Mouse (Mus musculus): ENCODE data around the gene Atp10a. TPM values are rescaled to one million over a fixed set of nuclear protein-coding genes. Genes with fewer than 3 reads are reported as not detected.
A peak's percentile ranks its signal among the peaks of the same experiment; 100 is the strongest.

Atp10a gene
- polyA plus RNA-seq, 2 experiments: 3.0 to 6.6 TPM

GRCm38 (mm10) chr7:58657913-58658789 lies 2.2 kb downstream of the Atp10a start:
- Histone ChIP-seq H3K4me2 (replicated peaks; ENCODE audit: low read depth, low read length, severe bottlenecking) (peak overlapping the region; percentile 93), H3K9me3 (ENCODE audit: control insufficient read depth, low read length) (no peaks in the 10 kb centered on the region), H3K27me3 (ENCODE audit: control insufficient read depth, insufficient read depth, low read length) (no peaks in the 10 kb centered on the region), H3K36me3 (ENCODE audit: control insufficient read depth, insufficient read depth, low read length) (no peaks in the 10 kb centered on the region), H3K9ac (ENCODE audit: low read depth, low read length, severe bottlenecking) (peak overlapping the region; percentile 75), H3K4me1 (ENCODE audit: control insufficient read depth, insufficient read depth, low read length) (peaks cover 4% of the 10 kb centered on the region; the same call in 1 of the 2 replicates), H3K27ac (replicated peaks; ENCODE audit: low read depth, low read length) (peak overlapping the region; percentile 55; the same call in 1 of the 2 replicates), H3K4me3 (replicated peaks; ENCODE audit: low read length) (peak overlapping the region; percentile 75)
- WGBS: under 1% methylated on average over 54 of the region's 81 CpGs
- ATAC-seq (ENCODE audit: low FRiP score, low read depth) (peak; percentile 83), DNase-seq (ENCODE audit: low spot score) (peak; percentile 51)
- TF ChIP-seq POLR2A (IDR thresholded peaks at IDR 0.05; ENCODE audit: borderline replicate concordance, extremely low read depth, insufficient read depth, insufficient read length): no peak

GRCm38 (mm10) chr7:58658790-58659405 lies 2.9 kb downstream of the Atp10a start:
- H3K27ac ChIP-seq (replicated peaks; ENCODE audit: low read depth, low read length): no peak overlapping the region
- H3K4me2 ChIP-seq (replicated peaks; ENCODE audit: low read depth, low read length, severe bottlenecking): peak overlapping the region; percentile 93
- no peak for DNase-seq (ENCODE audit: low spot score)
- peak overlapping the region; percentile 75 for H3K4me3 ChIP-seq (replicated peaks; ENCODE audit: low read length)
- no peaks in the 10 kb centered on the region for H3K9me3 ChIP-seq (ENCODE audit: control insufficient read depth, low read length)
- H3K27me3 ChIP-seq (ENCODE audit: control insufficient read depth, insufficient read depth, low read length): no peaks in the 10 kb centered on the region
- no peak for ATAC-seq (ENCODE audit: low FRiP score, low read depth)
- peak overlapping the region; percentile 75 for H3K9ac ChIP-seq (ENCODE audit: low read depth, low read length, severe bottlenecking)
- no peaks in the 10 kb centered on the region for H3K36me3 ChIP-seq (ENCODE audit: control insufficient read depth, insufficient read depth, low read length)
- WGBS: 27% methylated on average over 14 of the region's 14 CpGs
- TF ChIP-seq POLR2A (IDR thresholded peaks at IDR 0.05; ENCODE audit: borderline replicate concordance, extremely low read depth, insufficient read depth, insufficient read length): no peak
- H3K4me1 ChIP-seq (ENCODE audit: control insufficient read depth, insufficient read depth, low read length): peaks cover 4% of the 10 kb centered on the region; the same call in 1 of the 2 replicates

GRCm38 (mm10) chr7:58660046-58660445 lies 4.1 kb downstream of the Atp10a start:
- Histone ChIP-seq H3K27me3 (ENCODE audit: control insufficient read depth, insufficient read depth, low read length) (no peaks in the 10 kb centered on the region), H3K36me3 (ENCODE audit: control insufficient read depth, insufficient read depth, low read length) (no peaks in the 10 kb centered on the region), H3K4me3 (replicated peaks; ENCODE audit: low read length) (no peak overlapping the region), H3K27ac (replicated peaks; ENCODE audit: low read depth, low read length) (no peak overlapping the region), H3K9ac (ENCODE audit: low read depth, low read length, severe bottlenecking) (no peak overlapping the region), H3K4me1 (ENCODE audit: control insufficient read depth, insufficient read depth, low read length) (peaks cover 4% of the 10 kb centered on the region; the same call in 1 of the 2 replicates), H3K9me3 (ENCODE audit: control insufficient read depth, low read length) (no peaks in the 10 kb centered on the region), H3K4me2 (replicated peaks; ENCODE audit: low read depth, low read length, severe bottlenecking) (no peak overlapping the region)
- no peak for TF ChIP-seq POLR2A (IDR thresholded peaks at IDR 0.05; ENCODE audit: borderline replicate concordance, extremely low read depth, insufficient read depth, insufficient read length)
- ATAC-seq (ENCODE audit: low FRiP score, low read depth) (no peak), DNase-seq (ENCODE audit: low spot score) (no peak)

GRCm38 (mm10) chr7:58660665-58661064 lies 4.7 kb downstream of the Atp10a start:
- TF ChIP-seq POLR2A (IDR thresholded peaks at IDR 0.05; ENCODE audit: borderline replicate concordance, extremely low read depth, insufficient read depth, insufficient read length): no peak
- ATAC-seq (ENCODE audit: low FRiP score, low read depth): no peak
- no peaks in the 10 kb centered on the region for H3K9me3 ChIP-seq (ENCODE audit: control insufficient read depth, low read length)
- WGBS: 93% methylated on average over 5 of the region's 5 CpGs
- no peak overlapping the region for H3K4me2 ChIP-seq (replicated peaks; ENCODE audit: low read depth, low read length, severe bottlenecking)
- no peak for DNase-seq (ENCODE audit: low spot score)
- H3K36me3 ChIP-seq (ENCODE audit: control insufficient read depth, insufficient read depth, low read length): no peaks in the 10 kb centered on the region
- peaks cover 4% of the 10 kb centered on the region; the same call in 1 of the 2 replicates for H3K4me1 ChIP-seq (ENCODE audit: control insufficient read depth, insufficient read depth, low read length)
- no peak overlapping the region for H3K9ac ChIP-seq (ENCODE audit: low read depth, low read length, severe bottlenecking)
- no peak overlapping the region for H3K27ac ChIP-seq (replicated peaks; ENCODE audit: low read depth, low read length)
- H3K27me3 ChIP-seq (ENCODE audit: control insufficient read depth, insufficient read depth, low read length): no peaks in the 10 kb centered on the region
- H3K4me3 ChIP-seq (replicated peaks; ENCODE audit: low read length): no peak overlapping the region

GRCm38 (mm10) chr7:58661076-58661475 lies 5.1 kb downstream of the Atp10a start:
- Histone ChIP-seq H3K9me3 (ENCODE audit: control insufficient read depth, low read length) (no peaks in the 10 kb centered on the region), H3K27me3 (ENCODE audit: control insufficient read depth, insufficient read depth, low read length) (no peaks in the 10 kb centered on the region), H3K4me3 (replicated peaks; ENCODE audit: low read length) (no peak overlapping the region), H3K4me2 (replicated peaks; ENCODE audit: low read depth, low read length, severe bottlenecking) (no peak overlapping the region), H3K36me3 (ENCODE audit: control insufficient read depth, insufficient read depth, low read length) (no peaks in the 10 kb centered on the region), H3K9ac (ENCODE audit: low read depth, low read length, severe bottlenecking) (no peak overlapping the region), H3K27ac (replicated peaks; ENCODE audit: low read depth, low read length) (no peak overlapping the region), H3K4me1 (ENCODE audit: control insufficient read depth, insufficient read depth, low read length) (peaks cover 4% of the 10 kb centered on the region; the same call in 1 of the 2 replicates)
- 85% methylated on average over 7 of the region's 7 CpGs for WGBS
- ATAC-seq (ENCODE audit: low FRiP score, low read depth) (no peak), DNase-seq (ENCODE audit: low spot score) (no peak)
- TF ChIP-seq POLR2A (IDR thresholded peaks at IDR 0.05; ENCODE audit: borderline replicate concordance, extremely low read depth, insufficient read depth, insufficient read length): no peak

Data from limb, embryonic 14.5 days (tissue).